Mouse (Mus musculus): Measurements from ENCODE around the gene Cd4.
"Not testable (repeated sequence)": the region's sequence is repeated elsewhere in the genome, so short reads cannot be mapped to it uniquely, and the experiment has no call there.

The Cd4 gene

DNA sequence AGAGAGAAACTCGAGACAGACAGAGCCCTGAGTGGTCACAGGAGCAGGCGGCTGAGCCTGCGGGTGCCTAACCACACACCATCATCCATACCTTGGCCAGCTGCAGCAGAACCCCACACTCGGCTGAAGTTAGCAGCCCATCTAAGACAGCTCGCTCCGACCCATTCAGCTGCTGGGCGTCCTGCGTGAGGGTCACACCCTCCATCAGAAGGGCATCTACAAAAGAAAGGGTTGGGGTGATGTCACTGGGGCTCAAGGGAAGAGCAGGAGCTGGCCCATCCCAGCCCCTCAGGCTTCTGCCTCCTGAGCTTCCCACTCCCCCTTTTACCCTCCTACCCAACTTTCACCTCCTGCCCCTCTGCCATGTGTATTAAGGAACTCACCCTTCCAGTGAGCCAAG, 37.5 kb downstream of the Cd4 start:
- DNase-seq (ENCODE audit: low spot score in 2 of 2), result no peak

DNA sequence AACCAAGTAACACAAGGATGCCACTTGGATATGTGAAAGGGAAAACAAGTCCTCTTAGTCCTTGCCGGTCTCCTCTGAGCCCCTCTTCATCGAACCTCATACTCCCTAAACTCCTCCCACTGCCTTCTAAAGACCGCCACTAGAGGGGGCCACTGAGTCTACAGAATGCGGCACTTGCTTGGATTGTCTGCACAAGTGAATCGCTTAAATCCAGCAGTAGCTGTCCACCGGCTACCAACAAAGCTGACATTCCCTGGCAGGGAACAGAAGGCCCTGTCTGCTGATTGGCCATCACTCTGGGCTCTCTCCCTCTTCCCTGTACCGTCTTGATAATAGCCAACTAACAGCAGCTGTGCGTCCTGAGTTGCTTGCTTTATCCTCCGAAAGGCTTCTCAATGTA, 40.7 kb downstream of the Cd4 start:
- peak; percentile 76 to 84 for DNase-seq (ENCODE audit: low spot score in 2 of 2)

DNA sequence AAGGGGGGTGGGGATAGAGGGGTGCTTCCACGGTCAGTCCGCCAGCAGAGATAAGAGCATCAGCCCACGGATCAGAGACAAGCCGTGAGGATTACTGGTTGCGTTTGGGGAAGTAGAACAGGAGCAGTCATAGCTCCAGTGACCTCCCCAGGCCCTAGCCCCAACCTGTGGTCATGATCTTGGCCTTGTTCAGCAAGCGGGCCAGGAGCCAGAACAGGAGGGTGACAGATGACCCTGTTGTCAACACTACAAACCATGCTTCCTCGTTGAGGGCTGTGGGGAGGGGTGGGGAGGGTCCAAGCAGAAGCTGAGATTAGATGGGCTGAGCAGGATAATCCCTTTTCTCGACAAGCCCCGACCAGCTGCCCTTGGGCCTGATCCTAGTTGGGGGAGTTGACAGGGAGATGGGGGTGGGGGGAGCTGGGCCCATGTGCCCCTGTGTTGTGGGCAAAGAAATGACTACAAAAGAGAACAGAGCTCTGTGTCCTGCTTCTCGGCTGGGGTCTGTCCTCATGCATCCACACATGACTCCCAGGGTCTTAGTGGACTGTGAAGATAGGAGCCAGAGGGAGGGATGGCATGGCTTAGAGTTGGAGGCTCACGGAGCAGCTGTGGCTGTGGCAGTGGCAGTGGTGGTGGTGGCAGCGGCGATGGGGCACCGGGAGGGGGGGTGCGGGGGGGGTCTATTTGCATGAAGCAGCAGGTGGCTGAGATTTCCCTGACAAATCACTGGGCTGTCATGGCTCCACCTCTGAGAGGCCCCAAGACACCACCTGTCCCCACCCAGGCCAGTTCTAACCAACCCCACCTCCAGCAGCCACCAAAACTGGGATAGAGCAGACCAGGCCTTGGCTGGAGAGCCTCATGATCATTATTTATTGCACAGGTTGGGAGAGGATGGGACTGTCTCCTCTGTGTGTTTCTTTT, 47.5 kb downstream of the Cd4 start, which contains the start of gene Gnb3:
Gene Gnb3 (minus strand): TSS at position 35 of the 927 bp plus-strand sequence.
- peak; percentile 40 to 43 for DNase-seq (ENCODE audit: low spot score in 2 of 2)

DNA sequence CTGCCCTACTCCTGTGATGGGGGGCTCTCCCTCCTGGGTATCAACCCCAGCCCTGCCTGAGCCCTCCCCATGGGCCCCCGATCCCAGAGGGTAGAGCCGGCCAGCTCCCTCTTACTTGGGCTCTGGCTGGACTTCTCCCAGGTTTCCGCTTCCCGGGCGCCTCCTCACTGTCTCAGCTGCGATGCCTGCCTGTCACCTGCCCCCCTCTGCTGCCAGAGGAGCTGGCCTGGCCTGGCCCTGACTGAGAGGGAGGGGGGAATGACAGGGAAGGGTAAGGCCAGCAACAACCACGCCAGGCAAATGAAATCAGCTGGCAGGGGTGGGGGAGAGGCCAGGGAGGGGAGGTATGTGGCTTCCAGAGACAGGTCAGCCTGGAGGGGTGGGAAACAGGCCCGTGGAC, 48.2 kb downstream of the Cd4 start:
- DNase-seq (ENCODE audit: low spot score in 2 of 2), result no peak

DNA sequence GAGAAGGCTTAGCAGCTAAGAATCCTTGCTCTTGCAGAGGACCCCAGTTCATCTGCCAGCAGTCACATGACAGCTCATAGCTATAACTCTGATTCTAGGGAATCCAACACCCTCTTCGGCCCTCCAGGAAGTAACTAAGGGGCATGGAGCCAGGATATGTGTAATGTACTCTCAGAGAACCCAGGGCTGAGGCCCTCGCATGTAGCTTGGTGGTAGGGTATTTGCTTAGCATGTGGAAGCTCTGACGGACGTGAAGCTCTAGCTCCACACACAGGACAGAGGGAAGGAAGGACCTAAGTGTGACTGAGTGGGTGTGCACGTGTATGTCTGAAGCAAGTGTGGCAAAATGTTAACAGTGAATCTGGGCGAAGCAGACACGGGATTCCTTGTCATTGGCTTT, 51.6 kb downstream of the Cd4 start:
- no peak for DNase-seq (ENCODE audit: low spot score in 2 of 2)

DNA sequence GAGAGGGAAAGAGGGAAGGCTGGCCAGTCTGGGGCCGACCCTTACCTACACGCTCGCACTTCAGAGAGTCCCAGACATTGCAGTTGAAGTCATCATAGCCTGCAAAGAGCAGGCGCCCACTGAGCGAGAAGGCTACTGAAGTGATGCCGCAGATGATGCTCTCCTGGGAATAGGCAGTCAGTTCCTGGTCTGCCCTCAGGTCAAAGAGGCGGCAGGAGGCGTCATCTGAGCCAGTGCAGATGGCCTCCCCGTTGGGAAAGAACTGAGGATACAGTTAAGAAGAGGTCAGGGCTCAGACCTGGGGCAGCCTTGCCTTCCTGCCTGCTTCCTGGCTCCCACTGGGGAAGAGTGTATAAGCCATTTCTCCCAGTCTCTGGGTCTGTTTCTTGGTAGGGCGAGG, 52.5 kb downstream of the Cd4 start:
- no peak for DNase-seq (ENCODE audit: low spot score in 2 of 2)

DNA sequence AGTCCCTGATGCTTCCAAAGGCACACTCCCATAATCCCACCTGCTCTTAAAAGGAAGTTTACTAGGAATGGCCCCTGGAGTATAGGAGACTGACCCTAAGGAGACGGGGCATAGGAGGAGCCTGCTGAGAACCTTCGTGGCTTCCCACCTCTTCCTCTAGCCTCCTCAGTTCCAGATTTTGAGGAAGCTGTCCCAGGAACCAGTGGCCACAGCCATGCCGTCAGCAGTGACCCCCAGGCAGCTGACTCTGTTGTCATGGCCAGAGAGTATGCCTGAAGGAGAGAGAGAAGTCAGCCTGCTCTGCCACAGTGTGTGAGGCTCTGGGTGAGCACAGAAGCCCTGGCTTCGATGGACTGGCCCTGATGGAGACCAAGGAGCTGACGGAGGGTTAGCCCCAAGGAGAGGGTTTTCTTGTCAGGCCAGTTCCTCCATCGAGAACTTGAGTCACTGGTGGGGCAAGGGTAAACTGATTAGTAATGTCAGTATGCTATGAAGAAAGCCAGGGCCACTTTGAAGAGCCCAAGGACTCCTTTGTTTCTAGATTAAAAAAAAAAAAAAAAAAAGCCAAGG, 53.4 kb downstream of the Cd4 start:
- no peak for DNase-seq (ENCODE audit: low spot score in 2 of 2)

DNA sequence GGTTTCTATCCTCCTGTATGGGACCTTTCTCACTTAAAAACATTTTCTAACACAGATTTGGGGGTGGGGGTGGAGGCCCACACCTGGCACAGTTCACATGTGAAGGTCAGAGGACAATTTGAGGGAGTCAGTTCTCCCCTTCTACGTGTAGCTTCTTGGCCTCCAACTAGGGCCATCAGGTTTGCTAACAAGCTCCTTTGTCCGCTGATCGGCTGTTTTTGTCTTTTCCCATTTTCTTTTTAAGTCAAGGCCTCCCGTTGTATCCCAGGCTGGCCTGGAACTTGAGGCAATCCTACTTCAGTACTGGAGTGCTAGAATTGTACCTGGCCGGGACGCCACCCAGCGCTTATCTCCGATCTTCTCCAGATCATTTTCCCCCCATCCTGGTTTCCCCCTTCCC, 56.4 kb downstream of the Cd4 start:
- no peak for DNase-seq (ENCODE audit: low spot score in 2 of 2)

DNA sequence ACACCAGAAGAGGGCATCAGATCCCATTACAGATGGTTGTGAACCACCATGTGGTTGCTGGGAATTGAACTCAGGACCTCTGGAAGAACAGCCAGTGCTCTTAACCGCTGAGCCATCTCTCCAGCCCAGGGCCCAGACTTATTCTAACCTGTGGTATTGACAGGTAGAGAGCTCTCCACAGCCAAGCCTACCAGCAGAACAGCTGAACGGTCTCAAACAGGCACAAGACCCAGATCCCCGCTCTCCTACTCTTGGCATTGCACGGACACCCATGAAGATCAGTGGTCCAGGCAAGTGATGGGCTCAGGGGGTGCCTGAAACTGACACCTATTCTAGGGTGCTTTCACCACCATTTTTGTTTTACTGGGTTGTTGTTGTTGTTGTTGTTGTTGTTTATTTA, 56.8 kb downstream of the Cd4 start:
- not testable (repeated sequence) for DNase-seq (ENCODE audit: low spot score in 2 of 2)

DNA sequence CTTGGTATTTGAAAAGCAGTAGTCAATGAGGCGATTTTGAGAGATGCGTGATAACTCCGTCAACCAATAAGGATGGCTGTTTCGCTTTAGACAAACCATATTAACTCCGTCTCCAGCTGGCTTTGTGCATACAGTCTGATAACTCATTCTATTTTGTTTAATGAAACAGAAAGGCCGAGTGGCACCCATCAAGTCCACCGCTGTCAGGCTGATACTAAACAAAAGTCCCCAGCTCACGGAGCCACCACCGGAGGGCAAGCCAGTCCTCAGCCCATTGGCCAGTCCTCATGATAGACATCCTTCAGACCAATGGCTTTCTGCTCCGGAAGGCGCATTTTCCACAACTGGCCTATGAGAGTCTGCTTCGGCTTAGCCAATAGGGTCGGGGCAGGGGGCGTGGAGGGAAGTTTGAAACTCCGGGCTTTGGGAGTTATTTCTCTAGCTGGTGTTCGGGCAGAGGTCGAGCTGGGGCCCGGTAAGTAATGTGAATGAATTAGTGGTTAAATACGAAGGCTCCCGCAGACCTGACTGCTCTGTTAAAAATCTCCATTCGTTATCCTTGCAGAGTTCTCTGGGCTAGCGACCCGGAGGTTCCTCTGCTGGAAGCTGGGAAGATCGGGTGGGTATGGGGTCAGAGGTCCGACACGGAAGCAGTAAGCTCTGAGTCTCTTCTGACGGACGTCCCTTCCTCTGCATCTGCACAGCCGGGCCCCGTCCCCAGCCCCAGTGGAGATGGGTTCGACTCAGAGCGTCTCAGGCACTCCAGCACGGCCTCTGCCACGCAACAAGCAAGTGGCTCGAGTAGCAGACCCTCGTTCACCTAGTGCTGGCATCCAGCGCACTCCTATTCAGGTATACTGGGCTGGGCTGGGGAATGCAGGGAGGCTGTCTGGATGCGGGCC, 58.0 kb downstream of the Cd4 start:
- peak; percentile 93 to 95 for DNase-seq (ENCODE audit: low spot score in 2 of 2)

DNA sequence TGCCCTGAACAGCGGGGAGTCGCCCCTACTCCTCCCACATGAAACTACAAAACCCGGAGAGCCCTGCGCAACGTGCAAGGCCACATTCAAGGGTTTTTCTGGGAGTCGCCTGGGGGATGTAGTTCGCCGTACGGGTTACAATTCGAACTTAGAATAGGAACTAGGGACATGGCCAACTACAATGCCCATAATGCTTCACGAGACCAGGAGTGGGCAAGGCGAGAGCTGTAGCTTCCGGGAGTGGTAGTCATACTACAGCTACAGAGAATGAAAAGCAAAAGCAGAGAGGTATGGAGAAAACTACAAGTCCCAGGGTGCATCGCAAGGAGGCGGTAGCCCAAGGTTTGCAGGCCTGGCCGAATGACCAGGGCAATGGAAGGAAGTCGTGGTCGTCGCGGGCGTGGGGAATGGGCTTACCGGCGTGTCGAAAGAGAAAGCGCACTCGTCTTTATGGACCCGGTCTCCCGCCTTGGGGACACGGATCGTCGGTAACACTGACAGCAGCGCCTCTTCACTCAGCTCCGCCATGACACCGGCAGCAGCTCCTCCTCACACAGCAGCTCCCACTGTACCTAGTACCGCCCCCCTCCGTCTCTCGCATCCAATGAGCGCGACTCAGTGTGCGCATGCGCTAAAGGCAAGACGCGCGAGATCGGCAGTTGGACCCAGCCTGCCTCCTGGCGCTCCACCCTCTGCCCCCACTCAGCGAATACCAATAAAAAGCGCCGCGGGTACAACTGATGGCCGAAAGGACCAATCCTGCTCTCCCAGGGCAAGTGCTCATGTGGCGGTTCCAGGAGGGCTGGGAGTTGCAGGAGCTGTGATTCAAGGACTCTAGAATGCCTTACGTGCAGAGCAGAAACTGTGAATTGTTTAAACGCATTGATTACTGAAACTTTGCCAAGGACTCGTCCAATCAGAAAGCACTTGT, 58.9 kb downstream of the Cd4 start, which contains the start of the genes Usp5 and Cdca3:
Gene Usp5 (minus strand): TSS at position 617 of the 931 bp plus-strand sequence.
Gene Cdca3 (plus strand): TSS at position 680 of the 931 bp plus-strand sequence.
- peak; percentile 100 for DNase-seq (ENCODE audit: low spot score in 2 of 2)

DNA sequence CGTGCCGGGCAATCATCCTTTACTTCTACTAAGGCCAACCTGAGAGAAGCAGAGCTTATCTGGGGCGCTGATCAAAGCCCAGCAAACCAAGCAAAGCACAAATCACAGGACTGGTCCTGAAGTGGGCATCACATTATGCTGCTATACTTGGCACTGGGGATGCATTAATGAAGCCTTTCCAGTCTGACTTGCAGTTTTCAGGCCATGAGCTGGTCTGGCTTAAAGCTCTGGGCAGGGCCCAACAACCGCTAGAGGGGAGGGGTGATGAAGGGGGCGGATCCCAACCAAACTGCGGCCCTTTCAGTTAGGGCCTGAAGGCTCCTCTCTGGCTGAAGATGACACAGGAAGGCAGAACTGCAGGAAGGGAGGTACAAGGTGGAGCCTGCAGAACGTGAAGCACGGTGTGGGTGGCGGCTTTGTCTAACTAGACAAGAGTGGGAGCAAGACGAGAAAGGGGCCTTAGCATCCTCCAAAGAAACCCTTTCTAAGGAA, 59.9 kb downstream of the Cd4 start:
- peak; percentile 26 to 37 for DNase-seq (ENCODE audit: low spot score in 2 of 2)

DNA sequence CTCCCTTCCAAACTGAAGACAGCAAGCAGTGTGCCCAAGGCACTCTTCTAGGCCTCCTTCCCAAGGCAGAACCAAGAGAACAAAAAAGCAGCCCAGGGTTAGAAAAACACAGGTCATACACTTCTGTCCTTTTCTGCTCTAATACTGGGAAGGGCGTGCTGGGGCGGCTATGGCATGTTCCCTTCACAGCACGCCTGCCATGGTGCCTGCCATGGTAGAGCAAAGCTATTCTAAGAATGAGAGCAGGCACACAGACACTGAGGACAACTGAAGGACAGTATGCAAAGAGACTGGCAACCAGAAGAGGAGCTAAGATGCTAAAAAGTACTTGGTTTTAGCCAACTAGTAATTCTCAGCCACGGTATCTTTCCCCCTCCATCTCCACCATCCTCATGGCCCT, 66.0 kb downstream of the Cd4 start:
- DNase-seq (ENCODE audit: low spot score in 2 of 2), result no peak

DNA sequence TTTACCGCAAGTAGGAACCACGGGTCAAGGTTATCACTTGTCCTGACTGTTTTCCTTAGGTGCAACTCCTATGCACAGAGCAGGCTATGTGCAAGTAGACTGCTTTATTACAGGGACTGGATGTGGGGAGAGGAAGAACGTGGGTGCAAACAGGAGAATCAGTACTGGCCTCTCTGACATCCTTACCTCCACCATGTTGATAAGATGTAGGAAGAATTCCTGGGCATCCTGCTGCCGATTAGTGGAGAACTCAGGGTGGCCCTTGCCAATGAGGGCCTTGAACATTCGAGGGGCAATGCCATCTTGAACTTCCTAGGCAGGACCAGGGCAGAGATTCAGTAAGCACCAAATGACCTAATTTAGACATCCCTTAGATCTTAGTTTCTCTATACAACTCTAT, 67.1 kb downstream of the Cd4 start:
- no peak for DNase-seq (ENCODE audit: low spot score in 2 of 2)

DNA sequence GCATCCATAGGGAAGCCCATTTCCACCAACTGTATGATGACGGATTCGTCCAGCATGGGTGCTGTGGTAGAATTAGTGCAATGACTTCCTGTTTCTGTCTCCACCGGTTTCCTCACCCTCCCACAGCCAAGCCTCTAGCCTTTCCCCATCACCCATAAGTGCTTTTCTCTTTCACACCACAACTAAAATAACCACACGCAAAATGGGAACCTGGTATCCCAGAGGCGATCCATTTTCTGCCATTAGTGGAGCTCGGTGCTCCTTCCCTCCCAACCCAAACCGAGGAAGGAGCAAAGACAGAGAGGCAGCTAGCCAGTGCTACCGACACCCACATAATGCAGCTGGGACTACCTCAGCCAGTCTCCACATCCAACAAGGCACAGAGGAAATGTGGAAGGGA, 70.0 kb downstream of the Cd4 start:
- DNase-seq (ENCODE audit: low spot score in 2 of 2), result no peak

DNA sequence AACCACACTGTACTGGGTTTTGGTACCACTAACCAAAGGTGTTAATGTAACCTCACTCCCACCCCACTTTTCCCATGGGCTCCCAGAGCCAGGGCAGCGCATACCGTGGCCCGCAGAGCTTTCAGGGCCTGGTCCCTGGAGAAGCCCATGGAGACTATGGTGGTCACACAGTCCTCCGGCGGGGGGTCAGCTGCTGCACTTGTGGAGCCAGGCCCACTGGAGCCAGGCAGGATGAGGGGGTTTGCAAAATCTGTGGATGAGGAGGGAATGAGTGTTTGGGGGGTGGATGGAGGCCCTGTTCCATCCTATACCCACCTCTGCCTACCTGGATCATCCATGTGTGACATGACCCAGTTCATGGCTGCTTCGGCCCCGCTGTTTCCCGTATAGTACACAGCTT, 70.5 kb downstream of the Cd4 start:
- no peak for DNase-seq (ENCODE audit: low spot score in 2 of 2)

DNA sequence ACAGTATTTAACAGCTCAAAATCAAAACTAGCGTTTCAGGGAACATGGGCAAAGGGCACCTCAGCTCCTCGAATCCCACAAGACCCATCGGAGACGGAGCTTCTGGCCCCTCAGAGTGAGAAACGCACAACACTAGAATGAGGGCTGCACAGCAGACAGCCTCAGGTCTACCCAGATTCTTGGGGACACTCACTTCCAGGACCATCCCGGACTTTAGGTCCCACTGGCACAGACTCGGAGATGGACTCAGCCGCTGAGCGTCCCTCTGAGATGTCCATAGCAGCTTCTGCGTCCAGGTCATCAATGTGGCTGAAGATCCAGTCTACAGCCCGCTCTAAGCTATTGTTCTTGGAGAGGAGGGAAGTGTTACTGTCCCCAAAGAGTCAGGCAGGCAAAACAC, 70.9 kb downstream of the Cd4 start:
- no peak for DNase-seq (ENCODE audit: low spot score in 2 of 2)

DNA sequence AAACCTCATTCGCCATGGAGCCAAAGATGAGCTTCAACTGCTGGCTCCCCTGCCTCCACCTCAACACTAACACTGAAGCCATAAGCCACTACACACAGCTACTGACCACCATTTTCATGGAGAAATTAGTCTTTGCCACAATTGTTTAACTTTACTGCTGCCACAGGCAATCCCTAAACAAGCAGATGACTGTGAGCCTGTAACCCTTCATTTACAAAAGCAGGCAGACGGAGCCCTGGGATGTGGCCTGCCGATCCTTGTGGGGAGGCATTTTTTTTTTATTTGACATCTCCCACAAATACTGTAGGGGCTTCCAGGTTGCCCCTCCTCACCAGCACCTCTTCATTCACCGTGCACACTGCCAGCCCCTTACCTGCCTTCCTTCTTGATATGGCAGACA, 71.4 kb downstream of the Cd4 start:
- no peak for DNase-seq (ENCODE audit: low spot score in 2 of 2)

DNA sequence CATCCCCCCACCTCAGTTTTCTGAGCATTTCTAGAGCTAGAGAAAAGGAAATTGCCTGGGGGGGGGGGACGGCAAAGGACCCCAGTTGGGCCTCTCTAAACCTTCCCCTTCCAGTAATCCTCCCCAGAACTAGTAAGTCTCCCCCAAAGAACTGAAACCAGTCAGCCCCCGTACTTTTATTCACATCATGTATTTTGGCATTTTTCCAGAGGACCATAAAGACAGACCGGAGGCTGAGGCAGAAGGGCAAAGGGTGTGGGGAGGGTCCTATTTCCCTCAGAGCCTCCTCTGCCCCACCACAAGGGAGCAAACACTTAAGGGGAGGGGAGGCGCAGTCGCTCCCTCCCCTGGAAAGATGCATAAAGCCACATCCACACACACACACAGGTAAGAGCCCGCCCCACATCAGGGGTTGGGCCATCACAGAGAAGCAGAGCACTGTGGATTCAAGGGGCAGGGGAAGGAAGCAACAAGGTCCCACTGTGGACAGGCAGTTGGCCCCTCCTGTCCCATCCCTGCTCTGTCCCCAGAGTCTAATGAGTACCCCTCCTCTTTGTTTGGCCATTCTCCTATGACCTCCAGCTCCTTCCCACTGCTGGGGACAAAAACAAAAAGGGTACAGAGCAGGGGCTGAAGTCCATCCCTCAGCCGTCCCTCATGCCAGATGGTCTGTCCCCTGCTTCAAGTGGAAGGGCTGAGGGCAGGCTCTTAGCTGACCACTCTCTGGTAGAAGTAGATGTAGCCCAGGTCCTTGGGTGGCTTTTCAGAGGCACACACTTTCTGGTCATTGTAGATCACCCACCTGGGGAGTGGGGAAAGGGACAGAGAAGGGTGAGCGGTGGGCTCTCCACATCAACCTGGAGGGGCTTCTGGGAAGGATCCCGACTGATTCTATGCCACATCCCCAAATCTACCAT, 72.9 kb downstream of the Cd4 start:
- DNase-seq (ENCODE audit: low spot score in 2 of 2), result no peak
